Mouse (Mus musculus): Measurements from ENCODE around the gene Rtf2. TPM values are rescaled to one million over a fixed set of nuclear protein-coding genes. Genes with fewer than 3 reads are reported as not detected.

The Rtf2 gene
- polyA plus RNA-seq, 1 experiment, result 49.8 TPM

DNA sequence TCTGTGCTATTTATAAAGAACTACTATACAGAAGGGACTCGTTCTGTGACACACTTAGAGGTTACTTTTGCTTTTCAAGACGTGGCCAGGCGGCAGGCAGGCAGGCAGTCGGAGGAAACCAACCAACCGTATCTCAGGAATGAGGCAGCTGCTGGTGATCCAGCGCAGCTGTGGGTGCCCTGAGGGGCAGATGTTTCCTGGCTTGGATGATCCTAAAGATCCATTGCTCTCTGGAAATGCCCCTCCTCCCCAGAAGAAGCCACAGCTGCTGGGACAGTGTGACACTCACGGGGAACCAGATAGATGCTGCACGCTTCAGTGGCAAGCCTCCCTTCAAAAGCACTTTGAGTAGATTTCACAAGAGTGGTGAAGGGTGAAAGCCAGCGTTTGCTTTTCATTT is 27.9 kb upstream of the Rtf2 start:
- TF ChIP-seq MYOD1 (IDR thresholded peaks at IDR 0.05; ENCODE audit: control insufficient read depth in 1 of 3, insufficient read length in 2 of 3, low read depth in 2 of 3), result peak in 2 of 3 experiments; percentile 55 to 60
- no peak for TF ChIP-seq MAX (IDR thresholded peaks at IDR 0.05; ENCODE audit: low read depth)
- peak in 2 of 3 experiments; percentile 17 to 62 for TF ChIP-seq MYOG (IDR thresholded peaks at IDR 0.05; ENCODE audit: control insufficient read depth in 1 of 3, insufficient read depth in 1 of 3, insufficient read length in 2 of 3, low read depth in 2 of 3)
- no peak for TF ChIP-seq POLR2AphosphoS2 (IDR thresholded peaks at IDR 0.05; ENCODE audit: insufficient read length, low read depth)
- no peak for TF ChIP-seq CEBPB (IDR thresholded peaks at IDR 0.05; ENCODE audit: insufficient read depth, poor library complexity, severe bottlenecking)
- TF ChIP-seq E2F4 (IDR thresholded peaks at IDR 0.05; ENCODE audit: insufficient read depth), result no peak
- TF ChIP-seq POLR2A (IDR thresholded peaks at IDR 0.05; ENCODE audit: insufficient read length, low read depth), result no peak
- Histone ChIP-seq H3K4me3 (no peak overlapping the region), H3K27me3 (ENCODE audit: control insufficient read depth, insufficient read depth, insufficient read length) (no peaks in the 10 kb centered on the region), H3K4me2 (ENCODE audit: low read depth) (no peak overlapping the region), H3ac (ENCODE audit: control insufficient read depth, insufficient read length) (no peak overlapping the region), H3K36me3 (ENCODE audit: control insufficient read depth, insufficient read depth) (no peaks in the 10 kb centered on the region), H3K79me2 (ENCODE audit: control insufficient read depth, insufficient read depth) (no peaks in the 10 kb centered on the region)

GRCm38 (mm10) chr2:172413273-172413672 is 27.1 kb upstream of the Rtf2 start:
- H3ac ChIP-seq (ENCODE audit: control insufficient read depth, insufficient read length), result no peak overlapping the region
- H3K79me2 ChIP-seq (ENCODE audit: control insufficient read depth, insufficient read depth), result no peaks in the 10 kb centered on the region
- H3K27me3 ChIP-seq (ENCODE audit: control insufficient read depth, insufficient read depth, insufficient read length), result no peaks in the 10 kb centered on the region
- no peak for TF ChIP-seq CEBPB (IDR thresholded peaks at IDR 0.05; ENCODE audit: insufficient read depth, poor library complexity, severe bottlenecking)
- TF ChIP-seq MYOD1 (IDR thresholded peaks at IDR 0.05; ENCODE audit: control insufficient read depth in 1 of 3, insufficient read length in 2 of 3, low read depth in 2 of 3), result no peak
- no peak for TF ChIP-seq TCF12 (IDR thresholded peaks at IDR 0.05; ENCODE audit: insufficient read depth, poor library complexity, severe bottlenecking)
- TF ChIP-seq MYOG (IDR thresholded peaks at IDR 0.05; ENCODE audit: control insufficient read depth in 1 of 3, insufficient read depth in 1 of 3, insufficient read length in 2 of 3, low read depth in 2 of 3), result no peak
- TF ChIP-seq POLR2A (IDR thresholded peaks at IDR 0.05; ENCODE audit: insufficient read length, low read depth), result no peak
- no peak for TF ChIP-seq USF1 (IDR thresholded peaks at IDR 0.05; ENCODE audit: low read depth)
- no peak for TF ChIP-seq REST (IDR thresholded peaks at IDR 0.05; ENCODE audit: insufficient read depth, insufficient read length)
- TF ChIP-seq POLR2AphosphoS2 (IDR thresholded peaks at IDR 0.05; ENCODE audit: insufficient read length, low read depth), result no peak
- no peak overlapping the region for H3K4me2 ChIP-seq (ENCODE audit: low read depth)
- H3K4me3 ChIP-seq, result no peak overlapping the region
- H3K36me3 ChIP-seq (ENCODE audit: control insufficient read depth, insufficient read depth), result no peaks in the 10 kb centered on the region

DNA sequence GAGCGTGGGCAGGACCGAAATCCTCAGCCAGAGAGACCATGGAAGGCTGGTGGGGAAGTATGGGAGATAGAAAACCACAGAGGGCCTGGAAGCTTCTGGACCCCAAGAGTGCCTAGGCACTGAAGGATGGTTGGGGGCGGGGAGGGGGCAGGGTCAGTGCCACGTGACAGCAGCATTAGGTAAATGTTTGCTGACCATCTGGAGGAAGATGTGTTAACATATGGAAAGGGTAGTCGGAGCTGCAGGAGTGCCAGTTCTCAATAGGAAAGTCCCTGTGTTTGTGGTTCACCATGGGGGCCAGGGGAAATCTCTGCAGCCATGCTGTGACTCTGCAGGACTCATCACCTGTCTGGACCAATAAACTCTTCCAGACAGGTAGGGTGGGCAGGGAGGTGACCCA is 26.5 kb upstream of the Rtf2 start:
- no peak for TF ChIP-seq POLR2AphosphoS2 (IDR thresholded peaks at IDR 0.05; ENCODE audit: insufficient read length, low read depth)
- no peak for TF ChIP-seq REST (IDR thresholded peaks at IDR 0.05; ENCODE audit: insufficient read depth, insufficient read length)
- TF ChIP-seq MYOG (IDR thresholded peaks at IDR 0.05; ENCODE audit: control insufficient read depth in 1 of 3, insufficient read depth in 1 of 3, insufficient read length in 2 of 3, low read depth in 2 of 3), result no peak
- no peak for TF ChIP-seq TCF12 (IDR thresholded peaks at IDR 0.05; ENCODE audit: insufficient read depth, poor library complexity, severe bottlenecking)
- no peak for TF ChIP-seq MAX (IDR thresholded peaks at IDR 0.05; ENCODE audit: low read depth)
- no peak for TF ChIP-seq SRF (IDR thresholded peaks at IDR 0.05; ENCODE audit: control insufficient read depth, insufficient read length, low read depth)
- no peak for TF ChIP-seq USF1 (IDR thresholded peaks at IDR 0.05; ENCODE audit: low read depth)
- no peak for TF ChIP-seq MYOD1 (IDR thresholded peaks at IDR 0.05; ENCODE audit: control insufficient read depth in 1 of 3, insufficient read length in 2 of 3, low read depth in 2 of 3)
- no peak for TF ChIP-seq TCF3 (IDR thresholded peaks at IDR 0.05; ENCODE audit: insufficient read length, low read depth)
- no peak for TF ChIP-seq E2F4 (IDR thresholded peaks at IDR 0.05; ENCODE audit: insufficient read depth)
- TF ChIP-seq POLR2A (IDR thresholded peaks at IDR 0.05; ENCODE audit: insufficient read length, low read depth), result no peak
- no peak for TF ChIP-seq CEBPB (IDR thresholded peaks at IDR 0.05; ENCODE audit: insufficient read depth, poor library complexity, severe bottlenecking)
- Histone ChIP-seq H3K4me3 (no peak overlapping the region), H3ac (ENCODE audit: control insufficient read depth, insufficient read length) (no peak overlapping the region), H3K79me2 (ENCODE audit: control insufficient read depth, insufficient read depth) (no peaks in the 10 kb centered on the region), H3K36me3 (ENCODE audit: control insufficient read depth, insufficient read depth) (no peaks in the 10 kb centered on the region), H3K4me2 (ENCODE audit: low read depth) (no peak overlapping the region), H3K27me3 (ENCODE audit: control insufficient read depth, insufficient read depth, insufficient read length) (no peaks in the 10 kb centered on the region)

DNA sequence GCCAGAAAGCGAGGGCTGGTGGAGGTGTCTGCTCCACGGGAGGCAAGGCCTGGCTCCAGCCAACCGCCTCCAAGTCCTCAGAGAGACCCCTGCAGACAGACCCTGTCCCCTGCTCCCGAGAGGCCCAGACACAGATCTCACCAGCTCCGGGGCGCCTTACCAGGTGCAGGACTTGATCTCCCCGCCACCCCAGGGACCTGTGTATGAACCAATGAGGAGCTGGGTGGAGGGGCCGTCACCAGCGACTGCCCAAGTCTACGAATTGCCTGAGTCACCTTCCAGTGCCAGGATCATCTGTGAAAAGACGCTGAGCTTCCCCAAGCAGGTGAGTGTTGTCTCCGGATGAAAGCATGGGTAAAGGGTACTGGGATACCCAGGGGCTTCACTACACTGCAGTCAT is 24.1 kb upstream of the Rtf2 start:
- no peak overlapping the region for H3K4me2 ChIP-seq (ENCODE audit: low read depth)
- TF ChIP-seq REST (IDR thresholded peaks at IDR 0.05; ENCODE audit: insufficient read depth, insufficient read length) (no peak), TCF3 (IDR thresholded peaks at IDR 0.05; ENCODE audit: insufficient read length, low read depth) (no peak), POLR2A (IDR thresholded peaks at IDR 0.05; ENCODE audit: insufficient read length, low read depth) (no peak), CEBPB (IDR thresholded peaks at IDR 0.05; ENCODE audit: insufficient read depth, poor library complexity, severe bottlenecking) (no peak), E2F4 (IDR thresholded peaks at IDR 0.05; ENCODE audit: insufficient read depth) (no peak), MAX (IDR thresholded peaks at IDR 0.05; ENCODE audit: low read depth) (no peak), SRF (IDR thresholded peaks at IDR 0.05; ENCODE audit: control insufficient read depth, insufficient read length, low read depth) (no peak)
- no peak overlapping the region for H3K4me3 ChIP-seq

GRCm38 (mm10) chr2:172416876-172417275 is 23.5 kb upstream of the Rtf2 start:
- Histone ChIP-seq H3K27me3 (ENCODE audit: control insufficient read depth, insufficient read depth, insufficient read length) (no peaks in the 10 kb centered on the region), H3K4me2 (ENCODE audit: low read depth) (no peak overlapping the region), H3K4me3 (no peak overlapping the region), H3ac (ENCODE audit: control insufficient read depth, insufficient read length) (no peak overlapping the region), H3K36me3 (ENCODE audit: control insufficient read depth, insufficient read depth) (no peaks in the 10 kb centered on the region), H3K79me2 (ENCODE audit: control insufficient read depth, insufficient read depth) (no peaks in the 10 kb centered on the region)
- TF ChIP-seq MAX (IDR thresholded peaks at IDR 0.05; ENCODE audit: low read depth), result no peak
- TF ChIP-seq POLR2A (IDR thresholded peaks at IDR 0.05; ENCODE audit: insufficient read length, low read depth), result no peak
- no peak for TF ChIP-seq POLR2AphosphoS2 (IDR thresholded peaks at IDR 0.05; ENCODE audit: insufficient read length, low read depth)
- no peak for TF ChIP-seq SRF (IDR thresholded peaks at IDR 0.05; ENCODE audit: control insufficient read depth, insufficient read length, low read depth)
- TF ChIP-seq CEBPB (IDR thresholded peaks at IDR 0.05; ENCODE audit: insufficient read depth, poor library complexity, severe bottlenecking), result no peak
- TF ChIP-seq REST (IDR thresholded peaks at IDR 0.05; ENCODE audit: insufficient read depth, insufficient read length), result no peak
- TF ChIP-seq TCF12 (IDR thresholded peaks at IDR 0.05; ENCODE audit: insufficient read depth, poor library complexity, severe bottlenecking), result no peak

More for the DNA sequence above, 24.1 kb upstream of the Rtf2 start:
- Histone ChIP-seq H3K36me3 (ENCODE audit: control insufficient read depth, insufficient read depth) (no peaks in the 10 kb centered on the region), H3K27me3 (ENCODE audit: control insufficient read depth, insufficient read depth, insufficient read length) (no peaks in the 10 kb centered on the region), H3ac (ENCODE audit: control insufficient read depth, insufficient read length) (no peak overlapping the region), H3K79me2 (ENCODE audit: control insufficient read depth, insufficient read depth) (no peaks in the 10 kb centered on the region)

Data from myocyte (in vitro differentiated cells).